Mouse (Mus musculus) liver, embryonic 16.5 days (tissue): ENCODE measurements around the gene Mctp1. TPM values are rescaled to one million over a fixed set of nuclear protein-coding genes. Genes with fewer than 3 reads are reported as not detected.

Experiments used
- ATAC-seq: fragments of 200-750 bp; cut with Nextera tagmentation; 2 replicates; pipeline ENCODE4 v1.8.0; 2017; ENCODE audit warnings: low read depth, mild to moderate bottlenecking, moderate number of reproducible peaks, moderate library complexity
- H3K27ac ChIP-seq: fragments of 300-500 bp; sonication (generic); 2 replicates; pipeline ENCODE4 v1.5.1; 2014; ENCODE audit warnings: mild to moderate bottlenecking, low read length
- H3K27me3 ChIP-seq: fragments of 300-500 bp; sonication (generic); 2 replicates; pipeline ENCODE4 v1.6.1; 2014; ENCODE audit warnings: low read depth, low read length, mixed read lengths; ENCODE audit not compliant: control insufficient read depth, insufficient read depth
- H3K36me3 ChIP-seq: fragments of 300-500 bp; sonication (generic); 2 replicates; pipeline ENCODE4 v1.6.1; 2014; ENCODE audit warnings: mild to moderate bottlenecking; ENCODE audit not compliant: control insufficient read depth, insufficient read depth
- H3K4me1 ChIP-seq: fragments of 300-500 bp; sonication (generic); 2 replicates; pipeline ENCODE4 v1.6.1; 2014; ENCODE audit warnings: low read depth, low read length, mixed read lengths; ENCODE audit not compliant: control insufficient read depth
- H3K4me2 ChIP-seq: fragments of 300-500 bp; sonication (generic); 2 replicates; pipeline ENCODE4 v1.6.1; 2014; ENCODE audit warnings: low read depth, low read length, mixed read lengths
- H3K4me3 ChIP-seq: fragments of 300-500 bp; sonication (generic); 2 replicates; pipeline ENCODE4 v1.5.1; 2014; ENCODE audit warnings: low read depth, mild to moderate bottlenecking, low read length
- H3K9ac ChIP-seq: fragments of 300-500 bp; sonication (generic); 2 replicates; pipeline ENCODE4 v1.6.1; 2014; ENCODE audit warnings: low read depth, low read length
- H3K9me3 ChIP-seq: fragments of 300-500 bp; sonication (generic); replicated peaks from 2 replicates; pipeline ENCODE4 v1.6.1; 2016; ENCODE audit warnings: low read length; ENCODE audit not compliant: control insufficient read depth
- WGBS: fragments of 180-500 bp; shearing (Covaris S2); extraction: QIAGEN DNeasy Blood & Tissue Kit; methylation state at CpG from one replicate; pipeline ENCODE4 v1.1.7; 2014; ENCODE audit not compliant: insufficient replicate concordance; 5-methylcytosine and 5-hydroxymethylcytosine counted together
- polyA plus RNA-seq: library from polyadenylated mRNA; unstranded; fragments of >200 nt; fragmentation: Nextera tagmentation; extraction: Ambion mirVana; gene quantifications from 2 replicates; pipeline ENCODE4 v1.2.1, GENCODE M21; 2015

The Mctp1 gene
- polyA plus RNA-seq, 1 experiment from 2014 or later = 2.4 TPM

DNA sequence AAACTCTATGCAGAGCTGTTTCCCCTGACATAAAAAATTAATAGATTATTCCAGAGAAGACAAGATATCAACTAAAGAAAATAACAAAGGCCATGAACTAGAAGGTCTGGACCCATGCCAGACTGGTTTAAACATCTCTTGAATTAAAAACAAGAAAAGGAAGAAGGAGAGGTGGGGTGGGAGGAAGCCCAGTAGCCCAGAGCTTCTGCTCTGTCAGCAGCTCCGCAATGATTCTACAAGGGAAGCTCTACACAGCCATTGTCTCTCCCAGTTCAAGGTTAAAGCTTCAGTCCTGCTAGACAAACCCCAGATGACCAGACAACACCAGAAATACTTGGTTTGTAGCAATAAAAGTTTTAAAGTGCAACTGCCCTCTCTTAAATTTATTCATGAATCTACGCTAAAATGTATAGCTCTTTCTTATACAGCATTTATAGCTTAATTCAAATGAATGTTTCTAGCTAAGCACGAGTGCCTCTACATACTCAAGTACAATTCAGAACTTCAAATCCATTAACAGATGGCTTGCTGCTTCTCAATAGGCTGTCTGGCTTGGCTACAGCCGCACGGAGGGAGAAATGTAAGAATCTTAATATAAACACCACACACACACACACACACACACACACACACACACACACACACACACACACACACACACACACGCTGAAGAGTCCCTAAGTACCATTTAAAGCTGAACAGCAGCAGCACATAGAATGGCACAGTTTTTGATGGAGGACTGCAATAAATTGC, 663.0 kb downstream of the Mctp1 start:
- H3K27ac ChIP-seq = no peak overlapping the region
- peak; percentile 53; the same call in 1 of the 2 replicates for ATAC-seq

GRCm38 (mm10) chr13:77048461-77048860, 664.1 kb downstream of the Mctp1 start:
- WGBS = 74% methylated on average over 1 of the region's 1 CpGs
- no peaks in the 10 kb centered on the region for H3K9me3 ChIP-seq
- no peak for ATAC-seq

More for the DNA sequence above, 663.0 kb downstream of the Mctp1 start:
- Histone ChIP-seq H3K36me3 (no peaks in the 10 kb centered on the region), H3K4me3 (no peak overlapping the region), H3K4me2 (no peak overlapping the region), H3K27me3 (no peaks in the 10 kb centered on the region), H3K4me1 (no peaks in the 10 kb centered on the region), H3K9ac (no peak overlapping the region), H3K9me3 (no peaks in the 10 kb centered on the region)
- WGBS = 77% methylated on average over 6 of the region's 6 CpGs

GRCm38 (mm10) chr13:77049736-77050135, 665.4 kb downstream of the Mctp1 start:
- no peak for ATAC-seq
- Histone ChIP-seq H3K9ac (no peak overlapping the region), H3K36me3 (no peaks in the 10 kb centered on the region), H3K4me2 (no peak overlapping the region), H3K27me3 (no peaks in the 10 kb centered on the region), H3K4me3 (no peak overlapping the region), H3K27ac (no peak overlapping the region), H3K4me1 (no peaks in the 10 kb centered on the region), H3K9me3 (no peaks in the 10 kb centered on the region)
- 85% methylated on average over 3 of the region's 3 CpGs for WGBS

More at GRCm38 (mm10) chr13:77048461-77048860, 664.1 kb downstream of the Mctp1 start:
- Histone ChIP-seq H3K4me2 (no peak overlapping the region), H3K27me3 (no peaks in the 10 kb centered on the region), H3K4me3 (no peak overlapping the region), H3K36me3 (no peaks in the 10 kb centered on the region), H3K9ac (no peak overlapping the region), H3K27ac (no peak overlapping the region), H3K4me1 (no peaks in the 10 kb centered on the region)

DNA sequence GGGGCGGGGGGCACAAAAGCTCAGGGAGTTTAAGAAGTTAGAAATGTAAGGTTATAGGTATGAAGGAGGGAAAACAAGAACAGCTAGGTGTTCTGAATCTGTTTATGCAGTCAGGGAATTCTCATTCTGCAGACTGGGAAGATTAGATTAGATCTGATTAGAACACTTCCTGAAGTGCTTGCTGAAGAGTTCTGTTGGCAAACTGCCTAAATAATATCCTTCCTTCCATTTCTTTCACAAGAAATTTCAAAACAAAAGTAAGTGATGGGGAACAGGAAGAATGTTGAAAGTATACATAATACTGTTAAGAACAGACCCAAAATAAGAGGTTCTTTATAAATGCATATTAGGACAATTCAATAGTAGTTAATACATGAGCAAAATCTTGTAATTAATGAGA, 678.9 kb downstream of the Mctp1 start:
- Histone ChIP-seq H3K4me2 (no peak overlapping the region), H3K9ac (no peak overlapping the region), H3K36me3 (no peaks in the 10 kb centered on the region), H3K9me3 (no peaks in the 10 kb centered on the region), H3K27ac (no peak overlapping the region), H3K4me3 (no peak overlapping the region), H3K27me3 (no peaks in the 10 kb centered on the region), H3K4me1 (no peaks in the 10 kb centered on the region)
- 74% methylated on average over 1 of the region's 1 CpGs for WGBS
- ATAC-seq = no peak

- no peak overlapping the region for H3K4me2 ChIP-seq
- H3K36me3 ChIP-seq = no peaks in the 10 kb centered on the region
- no peak overlapping the region for H3K4me3 ChIP-seq
- WGBS = 76% methylated on average over 1 of the region's 1 CpGs
- ATAC-seq = no peak
- no peaks in the 10 kb centered on the region for H3K9me3 ChIP-seq
- no peak overlapping the region for H3K9ac ChIP-seq
- H3K27ac ChIP-seq = no peak overlapping the region
- no peaks in the 10 kb centered on the region for H3K27me3 ChIP-seq
- H3K4me1 ChIP-seq = no peaks in the 10 kb centered on the region
Measured at GRCm38 (mm10) chr13:77068847-77069246, 684.5 kb downstream of the Mctp1 start.

DNA sequence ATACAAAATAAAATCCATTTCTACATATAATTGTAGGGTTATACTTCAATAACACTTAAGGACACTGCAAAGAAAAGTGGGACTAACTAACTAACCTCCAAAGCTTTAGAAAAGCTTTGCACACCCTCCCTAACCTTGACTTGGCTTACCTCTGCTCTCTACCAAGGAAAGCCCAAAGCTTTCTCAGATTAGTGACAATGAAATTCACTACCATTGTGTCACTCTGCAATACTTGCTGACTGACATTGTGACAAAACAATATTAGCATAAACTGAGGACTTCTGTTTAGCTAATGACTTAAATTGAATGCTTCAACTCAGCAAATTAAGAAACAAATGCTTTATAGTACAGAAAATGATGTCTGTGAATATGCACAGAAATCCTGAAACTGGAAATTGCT, 687.7 kb downstream of the Mctp1 start:
- no peaks in the 10 kb centered on the region for H3K9me3 ChIP-seq
- H3K4me1 ChIP-seq = no peaks in the 10 kb centered on the region
- H3K9ac ChIP-seq = no peak overlapping the region
- no peaks in the 10 kb centered on the region for H3K36me3 ChIP-seq
- no peak overlapping the region for H3K4me3 ChIP-seq
- no peaks in the 10 kb centered on the region for H3K27me3 ChIP-seq
- H3K27ac ChIP-seq = no peak overlapping the region
- H3K4me2 ChIP-seq = no peak overlapping the region
- ATAC-seq = no peak

Other genes with a start within 250 kb of the Mctp1 start
- gene Fam81b, start 79.5 kb upstream of the Mctp1 start, polyA plus RNA-seq = not detected in 2 replicates